Mouse (Mus musculus): ENCODE measurements around the gene Dhrs1. TPM values are rescaled to one million over a fixed set of nuclear protein-coding genes. Genes with fewer than 3 reads are reported as not detected.

Gene Dhrs1
- total RNA-seq (2021) = 10 to 100 TPM; 46.0 to 51.4 TPM

DNA sequence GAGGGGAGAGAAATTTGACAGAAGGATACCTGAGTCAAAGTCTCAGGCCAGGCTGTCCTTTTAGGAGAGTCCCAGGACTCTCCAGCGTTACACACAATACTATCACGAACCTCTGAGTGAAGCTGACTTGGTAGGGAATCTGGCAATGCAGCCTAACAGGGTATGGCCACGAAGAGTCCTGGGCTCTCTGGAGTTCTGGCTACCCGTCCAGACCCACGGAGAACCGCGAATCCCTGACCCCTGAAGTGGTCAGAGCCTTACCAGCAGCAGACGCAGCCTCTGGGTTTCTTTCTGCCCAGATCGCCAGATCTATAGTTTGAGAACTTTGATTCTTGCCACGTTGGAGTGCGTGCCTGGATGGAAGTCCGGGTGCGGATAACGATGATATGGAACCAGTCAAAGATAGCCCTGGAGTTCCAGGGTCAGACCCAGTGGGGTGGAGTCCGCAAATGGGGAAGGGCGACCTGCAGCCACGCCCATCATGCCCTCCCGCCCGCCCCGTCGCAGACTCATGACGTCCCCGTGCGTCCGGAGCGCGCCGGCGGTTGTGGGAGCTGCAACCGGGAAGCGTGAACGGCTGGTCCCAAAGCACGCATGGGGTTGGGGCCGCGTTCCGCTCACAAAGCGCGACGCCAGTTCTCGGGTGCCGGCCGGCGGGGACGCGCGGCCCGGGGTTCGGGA, at the start of gene Dhrs1, which contains the start of gene Nop9:
Gene Dhrs1, minus strand, starts transcription at position 511 of the 681 bp plus-strand sequence.
Gene Nop9, plus strand, starts transcription at position 514 of the 681 bp plus-strand sequence.
- DNase-seq = peak; percentile 91

DNA sequence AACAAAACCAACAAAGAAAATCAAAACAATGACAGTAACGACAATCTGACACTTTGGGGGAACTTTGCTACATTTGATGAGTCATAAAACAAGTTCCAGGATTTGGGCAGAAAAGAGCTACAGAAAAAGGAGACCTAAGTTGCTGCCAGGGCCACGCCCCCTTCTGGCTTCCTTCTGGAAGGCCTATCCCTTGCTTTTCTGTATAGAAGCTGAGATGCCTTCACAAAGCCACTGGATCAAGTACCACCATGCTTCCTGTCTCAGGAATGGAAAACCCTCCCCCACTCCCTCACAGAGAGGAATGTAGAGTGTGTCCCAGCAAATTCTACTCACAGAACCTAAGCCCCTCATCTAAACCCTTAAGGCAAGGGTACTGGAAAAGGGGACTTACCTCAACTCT, 48.5 kb upstream of the Dhrs1 start:
- peak; percentile 41 for DNase-seq

DNA sequence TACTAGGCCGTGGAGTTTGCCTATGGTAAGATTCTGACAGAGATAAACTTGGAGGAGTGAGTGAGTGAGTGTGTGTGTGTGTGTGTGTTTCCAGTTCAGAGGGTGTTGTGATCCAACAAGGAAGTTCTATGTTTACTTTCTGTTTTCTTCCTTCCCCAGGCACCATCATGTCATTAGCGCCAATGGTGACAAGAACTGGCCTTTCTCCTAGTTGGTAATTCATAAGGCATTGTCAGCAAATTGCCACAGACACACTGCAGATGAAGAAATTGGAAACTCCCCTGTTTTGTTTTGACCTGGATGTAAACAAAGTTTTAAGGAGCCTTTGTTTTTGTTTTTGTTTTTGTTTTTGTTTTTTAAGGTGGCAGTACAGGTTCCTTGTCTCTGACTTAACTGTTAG, 48.0 kb upstream of the Dhrs1 start:
- DNase-seq = no peak

DNA sequence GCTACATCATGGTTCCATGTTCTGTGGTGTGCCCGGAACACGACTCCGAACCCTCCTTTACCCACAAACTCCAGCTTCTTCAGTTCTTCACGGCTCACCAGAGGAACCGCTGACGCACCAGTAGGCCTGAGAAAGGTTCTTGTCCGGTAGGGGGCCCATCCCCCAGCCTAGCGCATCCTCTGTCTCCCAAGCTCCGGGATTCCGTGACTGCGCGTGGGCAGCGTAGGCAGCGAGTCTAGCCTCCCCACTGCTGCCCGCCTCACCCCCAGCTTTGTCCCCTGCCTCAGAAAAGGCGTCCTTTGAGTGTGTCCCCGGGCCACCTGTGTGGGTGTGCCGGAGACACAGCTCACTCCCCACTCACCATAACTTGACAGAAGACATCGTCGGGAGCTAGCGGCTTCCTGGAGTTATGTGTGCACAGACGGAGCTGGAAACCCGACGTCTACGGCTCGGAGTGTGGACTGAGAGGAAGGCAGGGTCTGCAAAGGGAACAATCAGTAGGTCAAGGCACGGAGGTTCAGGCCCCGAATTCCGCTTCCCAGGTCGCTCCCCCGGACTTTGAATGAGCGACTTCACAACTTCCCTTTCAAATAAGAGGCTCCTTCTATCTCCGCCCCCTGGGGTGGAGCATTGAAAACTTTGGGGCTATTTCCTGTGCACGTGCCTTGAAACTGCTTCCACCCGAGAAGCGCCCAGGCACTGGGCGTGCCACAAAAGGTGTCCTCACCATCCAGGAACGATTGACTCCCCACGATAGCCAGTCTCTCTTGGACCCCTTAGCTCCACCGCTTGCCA, 43.0 kb upstream of the Dhrs1 start, which contains the start of gene Ripk3:
Gene Ripk3, minus strand, starts transcription at position 610 of the 795 bp plus-strand sequence.
- peak; percentile 42 for DNase-seq

DNA sequence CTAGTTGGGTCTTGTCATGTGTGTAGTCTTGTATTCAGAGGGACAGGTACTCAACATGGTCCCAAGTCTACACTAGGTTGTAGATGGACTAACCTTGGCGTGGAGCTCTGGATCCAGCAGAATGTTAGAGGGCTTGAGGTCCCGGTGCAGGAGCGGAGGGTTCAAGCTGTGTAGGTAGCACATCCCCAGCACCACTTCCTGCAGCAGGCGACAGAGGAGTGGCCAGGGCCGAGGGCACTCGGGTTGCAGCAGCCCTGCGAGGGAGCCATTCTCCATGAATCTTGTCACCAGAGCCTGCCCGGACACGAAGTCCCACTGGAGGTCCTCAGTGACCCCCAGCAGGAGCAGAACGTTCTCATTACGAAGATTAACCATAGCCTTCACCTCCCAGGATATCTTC, 42.2 kb upstream of the Dhrs1 start:
- peak; percentile 4 for DNase-seq

DNA sequence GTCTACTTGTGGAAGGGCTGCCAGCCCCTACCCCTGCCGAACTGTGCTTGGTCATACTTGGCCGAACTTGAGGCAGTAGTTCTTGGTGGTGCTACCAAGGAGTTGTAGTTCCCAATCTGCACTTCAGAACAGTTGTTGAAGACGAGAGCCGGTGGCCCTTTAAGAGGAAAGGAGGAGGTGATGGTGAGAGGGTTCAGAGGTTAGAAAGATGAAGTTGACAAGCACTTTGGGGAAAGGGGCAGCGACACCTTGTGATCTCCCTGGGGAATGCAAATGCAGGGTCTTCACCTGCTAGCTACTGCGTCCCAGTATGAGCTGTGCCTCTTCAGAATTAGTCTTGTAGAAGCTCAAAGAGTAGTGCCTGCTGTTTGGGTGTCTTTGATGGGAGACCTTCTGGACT, 39.7 kb upstream of the Dhrs1 start:
- DNase-seq = peak; percentile 10

DNA sequence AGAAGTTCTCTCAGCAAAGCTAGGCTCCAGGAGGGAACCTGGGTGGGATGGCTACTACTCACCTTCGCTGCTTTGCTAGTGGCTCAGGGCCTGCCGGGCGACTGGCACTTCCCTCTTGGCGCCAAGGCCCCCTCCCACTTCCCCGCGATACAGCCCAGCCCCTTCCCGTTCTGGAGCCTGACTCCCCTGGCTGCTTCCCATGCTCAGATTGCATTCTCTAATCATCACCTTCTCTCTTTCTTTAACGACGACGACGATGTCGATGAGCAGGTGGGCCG, 38.4 kb upstream of the Dhrs1 start, which contains the start of gene Adcy4:
Gene Adcy4, minus strand, starts transcription at position 138 of the 278 bp plus-strand sequence.
- peak; percentile 46 for DNase-seq

DNA sequence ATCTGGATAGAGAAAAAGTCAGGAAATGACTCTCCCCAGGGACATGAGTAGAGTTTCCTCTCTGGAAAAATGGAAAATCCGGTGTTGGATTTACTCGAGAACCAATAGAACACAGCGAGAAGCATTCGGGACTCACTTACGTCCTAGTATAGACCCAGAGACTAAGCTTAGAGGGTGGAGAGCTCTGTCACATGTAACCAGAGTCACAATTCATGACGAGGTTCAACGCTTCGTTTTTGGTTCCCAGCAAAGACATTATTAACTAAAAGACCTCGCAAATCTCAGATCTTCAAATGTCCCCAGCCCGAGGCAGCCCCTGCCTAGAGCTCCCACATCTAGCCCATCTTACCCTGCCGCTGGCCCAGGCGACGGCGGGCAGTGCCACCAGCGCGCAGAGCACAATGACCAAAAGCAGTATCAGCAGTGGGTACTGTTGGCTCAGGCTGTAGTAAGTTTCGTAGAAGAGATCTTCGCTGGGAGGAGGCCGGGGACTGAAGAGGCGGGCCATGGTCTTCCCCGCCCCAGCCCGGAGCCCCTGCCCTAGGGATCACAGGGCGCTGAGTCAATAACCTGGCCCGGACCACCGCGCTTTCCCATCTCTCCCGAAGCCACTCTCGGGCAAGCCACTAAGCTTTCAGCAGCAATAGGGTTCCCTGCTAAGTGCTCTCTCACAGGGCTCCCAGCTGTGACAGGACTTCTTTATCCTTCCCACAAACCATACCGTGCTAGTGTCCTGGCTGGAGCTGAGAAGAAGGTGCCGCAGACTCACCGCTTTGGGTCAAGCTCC, 37.9 kb upstream of the Dhrs1 start:
- peak; percentile 34 for DNase-seq

DNA sequence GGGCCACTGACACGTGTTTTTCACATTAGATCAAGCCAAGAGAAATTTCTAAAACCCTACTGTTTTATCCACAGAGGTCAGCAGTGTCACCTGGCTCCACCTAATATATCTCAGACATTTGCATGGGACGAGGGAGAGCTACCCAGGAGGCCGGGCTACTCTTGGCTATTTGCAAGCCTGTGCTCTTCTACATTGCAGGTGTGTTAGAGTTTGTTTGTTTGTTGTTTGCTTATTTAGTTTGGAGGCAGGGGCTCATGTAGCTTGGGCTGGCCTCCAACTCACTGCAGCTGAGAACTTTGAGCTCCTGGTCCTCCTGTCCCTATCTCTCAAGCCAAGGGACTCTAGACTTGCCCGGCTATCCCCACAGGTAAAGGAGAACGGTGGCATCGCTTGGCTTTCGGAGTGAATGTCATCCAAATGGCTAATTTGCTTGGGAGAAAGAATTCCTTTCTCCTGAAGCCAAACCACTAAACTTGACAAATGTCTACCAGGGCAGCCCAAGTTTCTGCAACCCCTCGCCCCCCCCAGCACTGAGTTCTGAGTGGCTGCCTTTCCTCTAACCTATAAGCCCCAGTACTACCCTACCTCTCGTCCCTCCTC, 37.0 kb upstream of the Dhrs1 start:
- DNase-seq = peak; percentile 3

DNA sequence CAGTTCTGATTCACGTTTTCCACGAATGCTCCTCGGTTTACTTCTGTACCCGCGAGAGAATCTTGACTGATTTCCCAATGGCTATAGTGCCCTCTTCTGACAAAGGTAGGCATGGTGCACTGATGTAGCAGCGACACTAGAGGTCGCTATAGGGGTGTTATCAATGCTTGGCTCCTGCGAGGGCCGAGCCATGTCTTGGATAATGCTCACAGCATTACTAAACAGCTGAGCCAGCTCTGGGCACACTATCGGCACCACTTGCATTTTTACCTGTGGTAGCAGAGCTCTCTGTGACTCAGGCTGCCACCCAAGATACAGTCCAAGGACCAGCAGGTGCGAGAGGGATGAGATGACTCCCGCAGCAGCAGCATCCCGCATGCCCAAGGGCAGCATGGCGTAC, 35.8 kb upstream of the Dhrs1 start:
- DNase-seq = peak; percentile 73

DNA sequence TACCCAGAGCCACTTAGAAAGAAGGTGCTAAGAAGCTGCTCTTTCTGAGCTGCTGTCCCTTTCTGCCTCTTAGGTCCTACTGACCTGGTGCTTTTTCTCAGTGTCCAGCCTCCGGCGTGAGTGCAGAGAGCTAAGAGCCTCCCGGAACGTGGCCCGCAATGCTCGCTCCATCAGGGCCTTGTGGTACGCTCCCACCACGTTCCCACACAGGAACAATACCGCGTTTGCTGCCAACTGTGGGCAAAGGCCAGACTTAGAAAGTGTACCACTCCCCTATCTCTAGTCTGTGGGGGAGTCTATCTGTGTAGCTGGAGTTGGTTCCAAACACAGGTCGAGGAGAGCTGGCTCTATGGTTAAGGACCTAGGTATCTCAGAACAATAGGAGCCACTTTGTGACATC, 35.2 kb upstream of the Dhrs1 start:
- peak; percentile 5 for DNase-seq

DNA sequence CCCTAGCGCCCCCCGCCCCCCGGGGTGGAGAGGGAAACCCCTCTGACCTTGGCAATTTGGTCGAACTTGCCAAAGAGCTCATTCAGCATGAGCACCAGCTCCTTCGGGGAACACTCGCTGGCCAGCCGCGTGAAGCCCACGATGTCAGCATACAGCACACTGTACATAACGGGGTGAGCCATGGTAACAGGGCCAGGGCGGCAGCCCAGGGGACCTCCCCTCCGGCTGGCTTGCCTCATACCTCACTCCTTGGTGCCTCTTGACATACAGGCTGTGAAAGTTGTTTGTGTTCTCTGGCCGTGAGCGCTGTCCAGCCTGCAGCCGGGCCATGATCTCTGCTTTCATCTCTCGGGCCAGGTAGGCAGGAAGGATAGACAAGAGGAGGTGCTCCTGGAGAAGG, 34.2 kb upstream of the Dhrs1 start:
- peak; percentile 5 for DNase-seq

DNA sequence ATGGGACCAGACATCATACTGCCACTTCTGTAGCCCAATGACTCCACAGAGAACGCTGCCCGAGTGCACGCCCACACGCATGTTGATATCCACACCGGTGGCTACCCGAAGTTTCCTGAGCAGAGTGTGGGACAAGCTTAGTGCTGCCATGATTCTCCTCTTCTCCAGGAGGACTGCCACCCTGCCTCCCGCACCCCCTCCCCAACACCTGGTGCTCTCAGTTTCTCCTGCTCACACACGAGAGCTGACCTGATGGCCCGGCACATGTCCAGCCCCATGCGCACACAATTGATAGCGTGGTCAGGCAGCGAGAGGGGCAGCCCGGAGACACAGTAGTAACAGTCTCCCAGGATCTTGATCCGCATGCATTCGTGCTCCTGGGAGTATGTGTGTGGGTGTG, 33.2 kb upstream of the Dhrs1 start:
- DNase-seq = peak; percentile 3

DNA sequence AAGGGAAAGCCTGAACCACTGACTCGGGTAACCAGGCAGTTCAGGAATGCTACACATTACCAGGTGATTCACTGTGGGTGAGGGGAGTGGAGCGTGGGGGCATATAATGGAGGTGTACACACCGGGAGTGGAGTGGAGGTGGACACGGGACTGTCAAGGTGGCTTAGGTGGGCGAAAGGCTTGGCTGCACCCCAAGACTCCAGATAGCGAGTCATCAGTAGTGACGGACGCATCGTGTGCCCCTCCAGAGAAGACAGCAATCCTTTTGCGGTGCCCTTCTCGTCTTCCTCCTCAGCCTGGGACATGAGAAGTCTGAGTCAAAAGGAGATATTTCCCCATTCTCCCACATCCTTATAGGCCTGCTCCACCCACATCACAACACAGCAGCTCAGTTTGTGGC, 32.3 kb upstream of the Dhrs1 start:
- peak; percentile 3 for DNase-seq

DNA sequence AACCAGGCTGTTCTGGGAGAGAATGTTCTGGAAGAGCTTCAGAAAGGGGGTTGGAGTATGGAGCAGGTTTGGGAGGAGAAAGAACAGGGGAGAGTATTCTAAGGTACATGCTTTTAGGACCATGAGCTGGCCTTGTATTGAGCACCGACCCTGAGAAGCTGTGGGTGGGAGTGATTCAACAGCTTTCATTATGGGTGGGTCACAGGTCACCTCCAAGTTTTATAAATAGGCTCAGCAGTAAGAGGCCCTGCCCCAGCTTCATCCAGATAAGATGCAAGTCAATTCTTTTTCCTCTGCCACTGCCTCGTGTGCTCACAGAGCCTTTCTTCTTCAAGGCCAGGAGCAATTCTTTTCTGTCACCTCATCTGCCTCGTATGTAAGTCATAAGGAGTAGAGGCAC, 31.7 kb upstream of the Dhrs1 start:
- no peak for DNase-seq

DNA sequence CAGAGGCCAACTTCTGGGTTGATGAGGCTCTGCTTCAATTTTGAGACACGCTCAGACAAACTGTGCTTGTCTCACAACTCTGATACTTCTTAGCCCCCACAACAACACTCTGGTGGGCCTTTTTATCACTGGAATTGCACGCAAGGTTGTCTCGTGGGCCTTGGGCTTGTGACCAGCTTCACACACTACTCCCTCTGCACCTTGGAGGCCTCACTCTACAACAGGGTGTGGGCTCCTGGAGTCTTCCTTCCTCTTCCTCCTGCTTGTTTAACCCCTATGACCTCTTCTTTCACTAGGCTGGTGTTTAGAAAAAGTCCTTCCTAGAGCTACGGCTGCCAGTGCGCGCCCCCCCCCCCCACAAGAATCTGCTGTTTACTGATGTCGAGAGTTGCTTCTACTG, 31.2 kb upstream of the Dhrs1 start:
- no peak for DNase-seq

DNA sequence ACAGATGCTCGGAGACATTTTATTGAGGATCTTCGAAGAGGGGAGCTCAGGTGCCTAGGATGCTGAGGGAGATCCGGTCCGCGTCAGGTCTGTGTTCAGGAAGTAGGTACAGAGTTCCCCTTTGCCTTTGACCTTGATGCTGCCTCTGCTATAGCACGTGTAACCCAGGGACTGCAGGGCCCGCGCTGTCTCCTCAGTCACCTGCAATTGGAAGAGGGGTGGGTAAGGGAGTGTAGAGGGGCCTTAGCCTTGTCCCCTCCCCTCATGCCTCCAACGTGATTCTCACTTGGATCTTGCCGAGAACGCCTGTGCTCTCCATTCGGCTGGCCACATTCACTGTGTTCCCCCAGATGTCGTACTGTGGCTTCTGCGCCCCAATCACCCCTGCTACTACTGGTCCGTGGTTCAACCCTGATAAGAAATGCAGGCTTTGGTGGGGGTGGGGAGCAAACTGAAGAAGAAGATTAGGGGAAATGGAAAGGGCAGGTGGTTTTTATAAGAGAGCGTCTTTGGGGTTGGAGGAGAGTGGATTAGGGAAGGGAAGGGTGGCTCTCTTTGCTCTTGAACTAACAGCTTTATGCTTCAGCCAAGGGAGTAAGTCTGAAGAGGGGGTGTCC, 23.7 kb upstream of the Dhrs1 start:
- no peak for DNase-seq

DNA sequence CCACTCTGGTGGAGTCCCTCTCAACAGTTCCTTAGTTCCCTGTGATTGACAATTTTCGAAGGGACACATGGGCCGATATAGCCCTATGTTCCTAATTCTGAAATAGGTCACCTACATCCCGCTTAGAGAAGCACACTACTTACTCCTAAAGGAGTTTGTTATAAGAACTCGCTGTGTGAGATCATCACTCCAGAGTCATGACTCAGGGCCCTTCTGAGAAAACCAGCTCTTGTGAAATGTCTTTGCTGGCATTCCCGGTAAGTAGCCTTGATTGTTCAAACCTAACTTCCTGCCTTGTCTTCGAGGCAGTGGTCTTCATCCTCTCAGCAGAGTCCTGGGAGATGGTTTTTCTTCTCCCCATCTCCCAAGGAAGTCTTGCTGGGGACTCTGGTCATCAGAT, 23.1 kb upstream of the Dhrs1 start:
- no peak for DNase-seq

DNA sequence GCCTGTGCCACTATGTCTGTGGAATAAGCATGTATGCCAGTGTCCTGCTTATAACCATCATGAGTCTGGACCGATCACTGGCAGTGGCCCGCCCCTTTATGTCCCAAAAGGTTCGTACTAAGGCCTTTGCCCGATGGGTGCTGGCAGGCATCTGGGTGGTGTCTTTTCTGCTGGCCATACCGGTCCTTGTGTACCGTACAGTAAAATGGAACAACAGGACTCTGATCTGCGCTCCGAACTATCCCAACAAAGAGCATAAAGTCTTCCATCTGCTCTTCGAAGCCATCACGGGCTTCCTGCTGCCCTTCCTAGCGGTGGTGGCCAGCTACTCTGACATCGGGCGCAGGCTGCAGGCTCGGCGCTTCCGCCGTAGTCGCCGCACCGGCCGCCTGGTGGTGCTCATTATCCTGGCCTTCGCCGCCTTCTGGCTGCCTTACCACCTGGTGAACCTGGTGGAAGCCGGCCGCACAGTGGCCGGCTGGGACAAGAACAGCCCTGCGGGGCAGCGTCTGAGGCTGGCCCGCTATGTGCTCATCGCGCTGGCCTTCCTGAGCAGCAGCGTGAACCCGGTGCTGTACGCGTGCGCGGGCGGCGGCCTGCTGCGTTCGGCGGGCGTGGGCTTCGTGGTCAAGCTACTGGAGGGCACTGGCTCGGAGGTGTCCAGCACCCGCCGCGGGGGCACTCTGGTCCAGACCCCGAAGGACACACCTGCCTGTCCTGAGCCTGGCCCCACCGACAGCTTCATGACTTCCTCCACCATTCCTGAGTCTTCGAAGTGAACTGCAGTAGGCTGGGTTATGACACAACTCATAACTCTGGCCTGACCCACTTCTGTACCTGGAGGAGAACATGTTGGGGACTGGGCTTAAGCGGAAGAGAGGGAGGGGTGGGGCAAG, 22.3 kb upstream of the Dhrs1 start:
- DNase-seq = peak; percentile 74

DNA sequence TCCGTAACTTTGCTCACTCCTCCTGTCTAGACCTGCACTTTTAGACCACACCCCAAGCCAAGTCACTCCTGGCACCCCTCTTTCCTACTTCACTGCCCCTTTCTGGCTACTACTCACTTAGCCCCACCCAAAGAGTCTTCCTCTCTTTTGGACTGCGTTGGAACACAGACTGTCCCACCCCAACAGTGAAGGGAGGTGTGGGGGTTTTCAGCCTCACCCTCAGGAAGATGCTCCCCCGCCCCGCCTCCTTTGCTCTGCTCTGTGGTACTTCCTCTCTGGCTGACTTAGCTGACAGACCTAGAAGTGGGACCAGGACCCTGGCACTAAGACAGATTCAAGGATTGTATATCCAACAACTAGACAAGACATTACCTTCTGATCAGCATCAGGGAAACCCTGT, 20.2 kb upstream of the Dhrs1 start, which contains the start of gene Ltb4r1:
Gene Ltb4r1, plus strand, starts transcription at position 267 of the 400 bp plus-strand sequence.
- no peak for DNase-seq

DNA sequence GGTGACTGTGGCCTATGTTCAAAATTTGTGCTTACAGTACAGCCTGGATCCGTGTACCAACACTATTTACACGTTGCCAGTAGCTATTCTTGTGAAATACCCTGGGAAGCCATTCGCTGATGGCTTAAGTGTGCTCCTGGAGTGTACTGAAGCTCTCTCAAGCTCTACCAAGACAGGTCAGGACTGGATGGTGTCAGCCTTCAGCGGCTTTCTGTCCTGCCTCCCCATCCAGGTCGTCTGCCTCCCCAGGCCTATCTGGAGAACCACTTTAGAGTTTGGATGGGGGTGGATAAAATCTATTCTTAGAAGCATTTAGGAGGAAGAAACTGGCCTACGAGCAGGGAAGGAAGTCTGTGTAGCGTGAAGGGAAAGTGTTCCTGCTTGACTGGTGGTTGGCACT, 17.7 kb upstream of the Dhrs1 start:
- no peak for DNase-seq
